Mouse (Mus musculus): ENCODE results near the gene Nt5dc2.

- no peak for TF ChIP-seq CTCF (IDR thresholded peaks at IDR 0.05; ENCODE audit: borderline replicate concordance, insufficient read depth, low read depth, low read length)
- no peak for TF ChIP-seq POLR2A (IDR thresholded peaks at IDR 0.05; ENCODE audit: borderline replicate concordance, insufficient read depth, low read length)
These were observed 16.8 kb upstream of the Nt5dc2 start for GRCm38 (mm10) chr14:31114011-31114410.

Measured in cerebellum, adult 2 months (tissue).